Comparison of ENCODE assay signal across 24 mouse cellular contexts in genomic region chr4:95456318-95456717, GRCm38 (mm10).
DNase-seq lines count a peak whose midpoint lies in the region; ATAC-seq lines count a peak whose summit lies in the region.
"Had no signal": no experiment of that assay in that cellular context is flagged by ENCODE, and none has a peak within 500 bp of the region (broad histone marks: within the 10 kb centered on the region; RNA-seq: fewer than 3 reads in every experiment).

No protein-coding gene starts in this region.

- WGBS in embryonic facial prominence, embryonic 11.5 days, result 39% methylated on average over 1 of the region's 1 CpGs
- 61% methylated on average over 1 of the region's 1 CpGs for WGBS in embryonic facial prominence, embryonic 10.5 days
- WGBS in limb, embryonic 13.5 days, result 17% methylated on average over 1 of the region's 1 CpGs
- WGBS in limb, embryonic 10.5 days, result 77% methylated on average over 1 of the region's 1 CpGs
- WGBS in embryonic facial prominence, embryonic 14.5 days, result 25% methylated on average over 1 of the region's 1 CpGs

- no peaks in the 10 kb centered on the region for H3K36me3 ChIP-seq in embryonic facial prominence, embryonic 11.5 days (replicated peaks; ENCODE audit: control insufficient read depth, insufficient read depth, low read depth, low read length)
- H3K36me3 ChIP-seq in embryonic facial prominence, embryonic 10.5 days (replicated peaks), result no peaks in the 10 kb centered on the region
- no peaks in the 10 kb centered on the region for H3K36me3 ChIP-seq in limb, embryonic 13.5 days
- no peaks in the 10 kb centered on the region for H3K36me3 ChIP-seq in limb, embryonic 10.5 days
- H3K36me3 ChIP-seq in embryonic facial prominence, embryonic 14.5 days (ENCODE audit: control insufficient read depth, insufficient read depth, low read length), result no peaks in the 10 kb centered on the region
- H3K36me3 ChIP-seq: embryonic facial prominence, embryonic 15.5 days had no signal

- H3K4me1 ChIP-seq in embryonic facial prominence, embryonic 11.5 days (ENCODE audit: control insufficient read depth, insufficient read depth, low read length), result no peaks in the 10 kb centered on the region
- peaks cover 5% of the 10 kb centered on the region; the same call in 1 of the 2 replicates for H3K4me1 ChIP-seq in embryonic facial prominence, embryonic 10.5 days
- peaks cover 13% of the 10 kb centered on the region for H3K4me1 ChIP-seq in limb, embryonic 13.5 days
- H3K4me1 ChIP-seq in limb, embryonic 10.5 days, result peaks cover 6% of the 10 kb centered on the region
- peaks cover 8% of the 10 kb centered on the region; the same call in 1 of the 2 replicates for H3K4me1 ChIP-seq in embryonic facial prominence, embryonic 14.5 days (ENCODE audit: control insufficient read depth, insufficient read depth, low read length)

- no peak overlapping the region for H3K9ac ChIP-seq in embryonic facial prominence, embryonic 11.5 days (replicated peaks; ENCODE audit: low read length)
- no peak overlapping the region for H3K9ac ChIP-seq in limb, embryonic 13.5 days
- no peak overlapping the region for H3K9ac ChIP-seq in embryonic facial prominence, embryonic 14.5 days (ENCODE audit: low read depth, low read length)
- H3K9ac ChIP-seq: embryonic facial prominence, embryonic 15.5 days; forebrain, postnatal 0 days; hindbrain, embryonic 14.5 days had no signal

- H3K9me3 ChIP-seq in embryonic facial prominence, embryonic 11.5 days (replicated peaks; ENCODE audit: control insufficient read depth, low read length), result no peaks in the 10 kb centered on the region
- H3K9me3 ChIP-seq in embryonic facial prominence, embryonic 10.5 days, result no peaks in the 10 kb centered on the region
- H3K9me3 ChIP-seq in limb, embryonic 13.5 days, result no peaks in the 10 kb centered on the region
- H3K9me3 ChIP-seq in limb, embryonic 10.5 days (replicated peaks), result no peaks in the 10 kb centered on the region
- H3K9me3 ChIP-seq in embryonic facial prominence, embryonic 14.5 days (ENCODE audit: control insufficient read depth, low read length), result no peaks in the 10 kb centered on the region
- H3K9me3 ChIP-seq: embryonic facial prominence, embryonic 15.5 days had no signal

- no peak overlapping the region for H3K27ac ChIP-seq in embryonic facial prominence, embryonic 11.5 days (replicated peaks; ENCODE audit: low read depth, low read length)
- H3K27ac ChIP-seq in embryonic facial prominence, embryonic 10.5 days (replicated peaks), result no peak overlapping the region
- H3K27ac ChIP-seq in limb, embryonic 13.5 days, result no peak overlapping the region
- no peak overlapping the region; the same call in 1 of the 2 replicates for H3K27ac ChIP-seq in limb, embryonic 10.5 days
- H3K27ac ChIP-seq in embryonic facial prominence, embryonic 14.5 days (replicated peaks; ENCODE audit: low read depth, low read length), result no peak overlapping the region
- H3K27ac ChIP-seq: embryonic facial prominence, embryonic 15.5 days; gastrocnemius, adult 2 months; heart, adult 2 months; hindbrain, embryonic 14.5 days; hindbrain, postnatal 0 days had no signal

- no peaks in the 10 kb centered on the region for H3K27me3 ChIP-seq in embryonic facial prominence, embryonic 11.5 days (ENCODE audit: control insufficient read depth, insufficient read depth, low read length)
- H3K27me3 ChIP-seq in embryonic facial prominence, embryonic 10.5 days (replicated peaks; ENCODE audit: low read depth, poor library complexity, severe bottlenecking), result no peaks in the 10 kb centered on the region
- H3K27me3 ChIP-seq in limb, embryonic 13.5 days, result no peaks in the 10 kb centered on the region
- no peaks in the 10 kb centered on the region for H3K27me3 ChIP-seq in limb, embryonic 10.5 days (ENCODE audit: low read depth, poor library complexity, severe bottlenecking)
- H3K27me3 ChIP-seq in embryonic facial prominence, embryonic 14.5 days (replicated peaks; ENCODE audit: control insufficient read depth, insufficient read depth, low read length), result no peaks in the 10 kb centered on the region
- H3K27me3 ChIP-seq: embryonic facial prominence, embryonic 15.5 days; Patski had no signal

- H3K4me2 ChIP-seq in embryonic facial prominence, embryonic 11.5 days (ENCODE audit: low read depth, low read length), result no peak overlapping the region
- H3K4me2 ChIP-seq in limb, embryonic 13.5 days (replicated peaks), result no peak overlapping the region
- no peak overlapping the region for H3K4me2 ChIP-seq in embryonic facial prominence, embryonic 14.5 days (ENCODE audit: low read depth, low read length)
- H3K4me2 ChIP-seq: embryonic facial prominence, embryonic 15.5 days; heart, embryonic 11.5 days; hindbrain, embryonic 14.5 days had no signal

- H3K4me3 ChIP-seq in embryonic facial prominence, embryonic 11.5 days (ENCODE audit: low read depth, low read length), result no peak overlapping the region
- no peak overlapping the region for H3K4me3 ChIP-seq in embryonic facial prominence, embryonic 10.5 days
- no peak overlapping the region for H3K4me3 ChIP-seq in limb, embryonic 13.5 days
- H3K4me3 ChIP-seq in limb, embryonic 10.5 days, result no peak overlapping the region
- no peak overlapping the region for H3K4me3 ChIP-seq in embryonic facial prominence, embryonic 14.5 days (ENCODE audit: low read depth, low read length)
- H3K4me3 ChIP-seq: embryonic facial prominence, embryonic 15.5 days; gastrocnemius, adult 2 months; heart, adult 2 months had no signal

- DNase-seq in embryonic facial prominence, embryonic 11.5 days (ENCODE audit: low spot score), result peak; percentile 52
- no peak for DNase-seq in embryonic facial prominence, embryonic 10.5 days (ENCODE audit: low spot score)
- DNase-seq in limb, embryonic 10.5 days (ENCODE audit: low spot score), result no peak
- peak; percentile 81 for DNase-seq in embryonic facial prominence, embryonic 14.5 days (ENCODE audit: low spot score)
- DNase-seq in spleen, postnatal 36 days (ENCODE audit: low spot score in 2 of 2), result no peak
- DNase-seq in left cerebral cortex, adult 9 months (ENCODE audit: low spot score in 2 of 2), result no peak
- DNase-seq: adrenal gland, postnatal 10 days; adrenal gland, postnatal 36 days; cerebellum, adult 18-20 months; cerebellum, adult 9-10 months; cerebellum, postnatal 14 days; forebrain, postnatal 0 days; gastrocnemius, adult 2 months; gastrocnemius, postnatal 25 days; heart, adult 2 months; heart, postnatal 4 days had no signal

- ATAC-seq in embryonic facial prominence, embryonic 11.5 days (replicated peaks; ENCODE audit: insufficient number of reproducible peaks, low FRiP score, low TSS enrichment, low read depth), result no peak
- peak; percentile 67; the same call in 1 of the 2 replicates for ATAC-seq in limb, embryonic 13.5 days (ENCODE audit: low FRiP score, low read depth)
- ATAC-seq in embryonic facial prominence, embryonic 14.5 days (ENCODE audit: low read depth), result peak; percentile 67; the same call in 1 of the 2 replicates
- ATAC-seq: forebrain, embryonic 14.5 days; forebrain, postnatal 0 days; hindbrain, postnatal 0 days; inflammation-experienced regulatory T-cells, adult 6 months; Patski had no signal

Comparison
In these comparisons a context has a peak if more than half of its experiments do, and no peak if none do; other contexts are left out.
1. DNase-seq: peak in embryonic facial prominence, embryonic 11.5 days (single experiment) and embryonic facial prominence, embryonic 14.5 days (single experiment); none in embryonic facial prominence, embryonic 10.5 days (single experiment), limb, embryonic 10.5 days (single experiment), spleen, postnatal 36 days (0 of 2) and left cerebral cortex, adult 9 months (0 of 2).